Mouse (Mus musculus): ENCODE results near the gene Kif1bp. TPM values are rescaled to one million over a fixed set of nuclear protein-coding genes. Genes with fewer than 3 reads are reported as not detected.
"Not testable (repeated sequence)": the region's sequence is repeated elsewhere in the genome, so short reads cannot be mapped to it uniquely, and the experiment has no call there.

The Kif1bp gene
- polyA plus RNA-seq, 1 experiment from 2014 or later = 68.0 TPM

DNA sequence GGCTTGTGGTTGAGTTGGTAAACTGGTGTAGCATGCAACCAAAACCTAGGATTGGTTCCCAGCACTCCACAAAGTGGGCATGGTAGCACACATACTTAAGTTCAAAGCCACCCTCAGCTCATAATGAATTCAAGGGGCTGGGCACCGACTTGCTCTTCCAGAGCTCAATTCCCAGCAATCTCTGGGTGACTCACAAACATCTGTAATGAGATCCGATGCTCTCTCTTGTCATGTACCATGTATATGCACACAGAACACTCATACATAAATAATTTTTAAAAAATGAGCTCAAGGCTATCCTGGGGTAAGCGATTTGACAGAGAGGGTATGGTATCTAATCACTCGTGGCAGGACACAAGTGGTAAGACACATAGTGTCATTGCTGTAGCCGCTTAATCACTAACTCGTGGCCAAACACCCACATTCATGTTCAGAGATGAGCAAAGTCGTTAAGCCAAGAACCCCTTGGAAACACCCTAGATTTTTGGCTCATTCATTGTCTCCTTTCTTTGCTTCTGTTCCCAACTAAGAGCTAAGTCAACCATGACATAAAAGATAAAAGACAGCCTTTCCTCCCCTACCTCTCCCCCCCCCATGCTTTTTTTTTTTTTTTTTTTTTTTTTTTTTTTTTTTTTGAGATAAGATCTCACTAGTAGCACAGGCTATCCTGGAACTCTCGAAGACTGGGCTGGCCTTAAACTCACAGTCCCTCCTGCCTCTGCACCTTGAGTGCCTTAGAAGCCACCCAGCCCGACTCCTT lies 72.9 kb downstream of the Kif1bp start:
- H3K9ac ChIP-seq = no peak overlapping the region
- H3K36me3 ChIP-seq = no peaks in the 10 kb centered on the region
- 72% methylated on average over 9 of the region's 9 CpGs for WGBS
- H3K4me2 ChIP-seq = no peak overlapping the region
- H3K4me1 ChIP-seq (replicated peaks) = peaks cover 7% of the 10 kb centered on the region; the same call in 1 of the 2 replicates
- H3K4me3 ChIP-seq = no peak overlapping the region
- no peaks in the 10 kb centered on the region for H3K9me3 ChIP-seq
- no peak overlapping the region for H3K27ac ChIP-seq
- ATAC-seq (ENCODE audit: low FRiP score) = no peak
- H3K27me3 ChIP-seq = peaks cover 27% of the 10 kb centered on the region

DNA sequence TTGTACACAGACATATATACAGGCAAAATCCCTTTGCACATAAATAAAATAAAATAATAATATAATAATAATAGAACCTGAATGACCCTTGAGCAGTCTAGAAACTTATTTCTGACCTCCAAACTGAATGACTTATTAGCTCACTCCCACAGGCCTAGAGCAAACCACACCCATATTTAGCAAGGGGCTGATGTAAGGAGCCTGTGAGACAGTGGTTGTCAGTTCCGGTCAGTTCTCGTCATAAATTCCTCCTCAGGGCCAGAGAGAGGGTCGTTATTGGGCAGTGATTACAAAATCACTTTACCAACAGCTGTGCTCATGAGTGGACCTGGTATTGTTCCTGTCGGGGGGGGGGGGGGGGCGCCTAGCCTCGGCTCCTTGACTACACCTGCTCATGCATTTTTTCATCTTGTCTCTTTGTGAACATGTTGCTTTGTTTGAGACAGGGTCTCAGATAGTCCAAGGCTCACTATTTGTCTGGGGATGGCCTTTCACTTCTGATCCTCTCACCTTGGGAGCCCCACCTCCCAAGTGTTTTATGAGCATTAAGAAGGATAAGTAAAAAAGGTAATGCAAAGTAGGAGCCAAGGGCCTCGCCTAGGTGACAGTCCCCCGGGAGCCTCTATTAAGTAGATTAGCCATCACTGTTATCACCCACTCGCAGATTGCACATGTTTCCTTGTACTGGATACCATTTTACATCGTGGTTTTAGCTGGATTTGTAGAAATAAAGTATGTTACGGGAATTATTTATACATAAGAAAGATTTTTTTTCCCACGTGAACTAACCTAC lies 74.2 kb downstream of the Kif1bp start:
- no peaks in the 10 kb centered on the region for H3K9me3 ChIP-seq
- H3K9ac ChIP-seq = no peak overlapping the region
- no peak overlapping the region for H3K4me2 ChIP-seq
- peaks cover 24% of the 10 kb centered on the region for H3K27me3 ChIP-seq
- no peak overlapping the region for H3K4me3 ChIP-seq
- H3K4me1 ChIP-seq (replicated peaks) = peaks cover 7% of the 10 kb centered on the region; the same call in 1 of the 2 replicates
- no peak for ATAC-seq (ENCODE audit: low FRiP score)
- H3K27ac ChIP-seq = no peak overlapping the region
- 75% methylated on average over 12 of the region's 12 CpGs for WGBS
- H3K36me3 ChIP-seq = no peaks in the 10 kb centered on the region

DNA sequence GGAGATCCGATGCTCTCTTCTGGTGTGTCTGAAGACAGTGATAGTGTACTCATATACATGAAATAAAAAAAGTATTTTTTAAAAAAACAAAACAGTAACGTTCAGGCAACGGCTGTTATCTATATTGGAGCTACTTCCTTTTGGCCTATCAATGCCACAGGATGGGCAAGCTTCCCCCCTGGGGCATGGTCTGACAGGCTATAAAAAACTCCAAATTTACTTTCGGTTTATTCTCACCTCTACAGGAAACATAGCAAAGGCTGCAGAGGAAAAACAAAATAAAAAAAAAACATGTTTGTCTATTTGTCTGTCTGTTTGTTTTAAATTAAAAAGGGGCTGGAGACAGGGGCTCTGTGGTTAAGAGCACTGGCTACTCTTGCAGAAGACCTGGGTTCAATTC lies 74.9 kb downstream of the Kif1bp start:
- Histone ChIP-seq H3K9me3 (no peaks in the 10 kb centered on the region), H3K9ac (no peak overlapping the region), H3K4me2 (no peak overlapping the region), H3K4me1 (replicated peaks) (peaks cover 5% of the 10 kb centered on the region; the same call in 1 of the 2 replicates), H3K27me3 (peaks cover 18% of the 10 kb centered on the region), H3K36me3 (no peaks in the 10 kb centered on the region), H3K27ac (no peak overlapping the region), H3K4me3 (no peak overlapping the region)
- 91% methylated on average over 4 of the region's 4 CpGs for WGBS
- ATAC-seq (ENCODE audit: low FRiP score) = no peak

DNA sequence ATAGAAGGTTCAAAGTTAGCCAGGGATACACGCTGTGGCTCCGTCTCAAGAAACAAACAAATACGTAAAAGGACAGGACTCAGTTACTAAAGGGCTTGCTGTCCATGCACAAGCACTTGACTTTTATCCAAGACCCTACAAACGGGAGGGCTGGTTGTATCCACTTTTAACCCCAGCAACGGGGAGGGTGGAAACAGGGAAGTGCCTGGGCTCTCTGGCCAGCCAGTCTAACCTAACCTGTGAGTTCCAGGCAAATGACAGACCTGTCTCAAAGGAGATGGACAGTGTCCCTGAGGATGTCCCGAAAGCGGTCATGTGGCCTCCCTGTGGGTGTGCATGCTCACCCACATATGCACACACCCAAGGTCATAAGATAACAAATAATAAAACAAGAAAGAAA lies 76.3 kb downstream of the Kif1bp start:
- 86% methylated on average over 7 of the region's 7 CpGs for WGBS
- Histone ChIP-seq H3K27ac (no peak overlapping the region), H3K4me1 (replicated peaks) (no peaks in the 10 kb centered on the region), H3K9me3 (no peaks in the 10 kb centered on the region), H3K9ac (no peak overlapping the region), H3K4me3 (no peak overlapping the region), H3K4me2 (no peak overlapping the region), H3K27me3 (peaks cover 7% of the 10 kb centered on the region), H3K36me3 (no peaks in the 10 kb centered on the region)
- no peak for ATAC-seq (ENCODE audit: low FRiP score)

DNA sequence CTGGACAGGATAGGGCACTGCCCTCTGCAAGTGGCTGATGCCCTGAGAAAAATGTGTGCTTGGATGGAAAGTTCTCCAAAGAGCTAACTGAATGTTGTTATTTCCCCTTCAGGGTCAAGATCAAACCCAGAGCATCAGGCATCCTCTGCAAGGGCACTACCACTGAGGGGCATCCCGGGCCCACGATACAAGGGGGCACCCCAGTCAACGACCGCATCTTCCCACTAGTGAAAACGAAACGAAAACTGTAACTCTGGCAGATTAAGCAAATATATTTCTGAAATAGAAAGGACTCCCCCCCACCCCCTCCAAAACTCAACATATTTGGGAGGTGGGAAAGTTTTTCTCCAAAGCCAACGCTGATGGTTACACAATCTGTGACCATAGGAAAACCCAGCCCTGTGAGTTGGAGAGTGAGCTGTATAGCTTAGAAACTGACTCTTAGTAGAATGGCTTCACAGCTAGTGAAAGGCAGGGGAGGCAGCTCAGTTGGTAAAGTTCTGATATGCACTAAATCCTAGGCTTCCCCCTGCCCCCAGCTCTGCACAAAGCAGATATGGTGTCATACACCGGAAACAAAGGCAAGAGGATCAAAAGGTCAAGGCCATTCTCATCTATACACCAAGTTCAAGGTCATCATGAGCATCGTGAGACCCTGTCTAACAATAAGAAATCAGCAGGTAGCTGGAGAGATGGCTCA lies 77.2 kb downstream of the Kif1bp start:
- Histone ChIP-seq H3K9me3 (no peaks in the 10 kb centered on the region), H3K36me3 (no peaks in the 10 kb centered on the region), H3K4me3 (no peak overlapping the region), H3K27me3 (0 out of 2 replicates have a peak, but pooled peaks cover 3% of the 10 kb centered on the region), H3K9ac (no peak overlapping the region), H3K27ac (no peak overlapping the region), H3K4me1 (replicated peaks) (no peaks in the 10 kb centered on the region), H3K4me2 (no peak overlapping the region)
- ATAC-seq (ENCODE audit: low FRiP score) = no peak
- 89% methylated on average over 9 of the region's 9 CpGs for WGBS

DNA sequence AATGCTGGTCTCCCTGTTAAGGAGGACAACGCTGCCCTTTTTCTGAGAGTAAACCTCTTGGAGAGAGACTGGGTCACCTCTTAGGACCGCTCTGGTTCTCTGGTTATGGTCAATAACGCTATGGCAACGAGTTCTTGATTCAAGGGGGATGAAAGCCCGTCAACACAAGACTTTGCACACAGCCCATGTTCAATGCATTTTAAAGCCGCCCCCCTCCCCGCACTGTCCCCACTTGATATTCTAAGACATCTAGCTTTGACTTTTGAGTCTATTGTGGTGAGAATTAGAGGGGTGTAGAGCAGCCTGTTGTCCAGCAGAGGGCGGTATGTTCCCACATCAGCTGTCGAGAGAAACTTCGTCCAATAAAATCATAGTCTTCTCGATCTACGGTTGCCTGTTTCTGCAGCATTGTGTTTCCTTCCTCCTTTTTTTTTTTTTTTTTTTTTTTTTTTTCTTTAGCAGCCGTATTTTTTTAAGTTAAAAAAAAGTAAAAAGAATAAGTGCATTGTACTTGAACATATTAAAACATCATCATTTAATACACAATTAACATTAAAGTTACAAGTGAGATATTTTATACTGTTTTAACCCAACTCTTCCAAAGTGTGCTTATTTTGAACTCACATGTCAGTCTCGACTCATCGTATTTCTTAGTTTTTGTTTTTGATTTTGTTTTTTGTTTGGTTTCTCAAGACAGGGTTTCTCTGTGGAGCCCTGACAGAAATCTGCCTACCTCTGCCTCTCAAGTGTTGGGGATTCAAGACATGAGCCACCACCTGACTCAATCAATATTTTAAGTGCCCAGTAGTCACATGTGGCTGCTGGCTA lies 78.0 kb downstream of the Kif1bp start:
- WGBS = 26% methylated on average over 15 of the region's 15 CpGs
- H3K27me3 ChIP-seq = no peaks in the 10 kb centered on the region
- H3K4me1 ChIP-seq (replicated peaks) = no peaks in the 10 kb centered on the region
- no peak overlapping the region for H3K4me3 ChIP-seq
- 0 out of 2 replicates have a peak, but pooled peaks have one; percentile 43 for ATAC-seq (ENCODE audit: low FRiP score)
- no peak overlapping the region for H3K9ac ChIP-seq
- H3K36me3 ChIP-seq = no peaks in the 10 kb centered on the region
- peak overlapping the region; percentile 36 for H3K4me2 ChIP-seq
- H3K9me3 ChIP-seq = no peaks in the 10 kb centered on the region
- no peak overlapping the region for H3K27ac ChIP-seq

DNA sequence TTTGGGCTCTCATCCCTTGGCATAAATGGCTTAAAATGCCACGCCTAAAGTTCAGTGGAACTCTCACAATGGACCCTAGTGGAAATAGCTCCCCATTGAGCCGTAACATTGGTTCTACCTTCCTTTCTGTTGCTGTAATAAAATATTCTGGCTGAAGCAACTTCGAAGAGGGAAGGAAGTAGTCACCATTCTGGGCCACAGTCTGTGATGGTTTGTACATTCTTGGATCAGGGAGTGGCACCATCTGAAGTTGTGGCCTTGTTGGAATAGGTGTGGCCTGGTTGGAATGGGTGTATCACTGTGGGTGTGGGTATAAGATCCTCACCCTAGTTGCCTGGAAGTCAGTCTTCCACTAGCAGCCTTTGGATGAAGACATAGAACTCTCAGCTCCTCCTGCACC lies 86.6 kb downstream of the Kif1bp start:
- H3K4me3 ChIP-seq; H3K9ac ChIP-seq; H3K27ac ChIP-seq; H3K4me2 ChIP-seq; H3K36me3 ChIP-seq; H3K9me3 ChIP-seq; H3K27me3 ChIP-seq; ATAC-seq (ENCODE audit: low FRiP score); H3K4me1 ChIP-seq (replicated peaks): not testable (repeated sequence)
- WGBS = 90% methylated on average over 3 of the region's 3 CpGs

Other genes starting within 250 kb of the Kif1bp start
- 83.4 and 93.0 TPM in 2 replicates for gene Hk1, start 198.5 kb downstream of the Kif1bp start, polyA plus RNA-seq (2015; fragmentation: Nextera tagmentation; extraction: Ambion mirVana)
- 0.70 and 0.89 TPM in 2 replicates for gene Hkdc1, start 156.0 kb downstream of the Kif1bp start, polyA plus RNA-seq (2015; fragmentation: Nextera tagmentation; extraction: Ambion mirVana)
- gene 4930507D05Rik, start 129.0 kb downstream of the Kif1bp start, polyA plus RNA-seq (2015; fragmentation: Nextera tagmentation; extraction: Ambion mirVana) = 1.4 and 1.6 TPM in 2 replicates
- gene Supv3l1, start 128.7 kb downstream of the Kif1bp start, polyA plus RNA-seq (2015; fragmentation: Nextera tagmentation; extraction: Ambion mirVana) = 19.9 and 21.8 TPM in 2 replicates
- 65.1 and 65.4 TPM in 2 replicates for gene Vps26a, start 91.7 kb downstream of the Kif1bp start, polyA plus RNA-seq (2015; fragmentation: Nextera tagmentation; extraction: Ambion mirVana)
- gene Srgn, start 51.0 kb downstream of the Kif1bp start, polyA plus RNA-seq (2015; fragmentation: Nextera tagmentation; extraction: Ambion mirVana) = 8.3 and 10.9 TPM in 2 replicates
- gene Ddx21, start 23.8 kb upstream of the Kif1bp start, polyA plus RNA-seq (2015; fragmentation: Nextera tagmentation; extraction: Ambion mirVana) = 17.1 and 17.7 TPM in 2 replicates
- gene Ddx50, start 72.8 kb upstream of the Kif1bp start, polyA plus RNA-seq (2015; fragmentation: Nextera tagmentation; extraction: Ambion mirVana) = 92.3 and 93.7 TPM in 2 replicates
- gene Stox1, start 147.7 kb upstream of the Kif1bp start, polyA plus RNA-seq (2015; fragmentation: Nextera tagmentation; extraction: Ambion mirVana) = 2.1 and 3.0 TPM in 2 replicates
- 113 and 118 TPM in 2 replicates for gene Ccar1, start 213.8 kb upstream of the Kif1bp start, polyA plus RNA-seq (2015; fragmentation: Nextera tagmentation; extraction: Ambion mirVana)